Mouse (Mus musculus) thymus, adult 2 months (tissue): ENCODE results near the gene Gabrr3.

Experiments
- CTCF ChIP-seq: fragments of 200-500 bp; IDR thresholded peaks from 2 replicates; pipeline ENCODE4 v1.5.1; 2012; ENCODE audit warnings: mild to moderate bottlenecking, control low read depth, low read length, moderate library complexity, borderline replicate concordance; ENCODE audit not compliant: control insufficient read depth, poor library complexity, insufficient read depth; ENCODE audit errors: extremely low read depth
- POLR2A ChIP-seq: fragments of 200-500 bp; IDR thresholded peaks from 2 replicates; pipeline ENCODE4 v1.6.1; 2012; ENCODE audit warnings: mild to moderate bottlenecking, low read length, control low read depth, moderate library complexity; ENCODE audit not compliant: control insufficient read depth, poor library complexity, insufficient read depth; ENCODE audit errors: extremely low read depth

GRCm38 (mm10) chr16:59477955-59478354 lies 70.8 kb downstream of the Gabrr3 start:
- TF ChIP-seq CTCF: no peak
- no peak for TF ChIP-seq POLR2A
